18 mouse cellular contexts compared by ENCODE assay signal in genomic region chr4:135054353-135054752, GRCm38 (mm10).
DNase-seq lines count a peak whose midpoint lies in the region; ATAC-seq and TF ChIP-seq lines count a peak whose summit lies in the region.
"Had no signal": no experiment of that assay in that cellular context is flagged by ENCODE, and none has a peak within 500 bp of the region (broad histone marks: within the 10 kb centered on the region; RNA-seq: fewer than 3 reads in every experiment).

No protein-coding gene starts in this region.

- H3K79me2 ChIP-seq in macrophage (ENCODE audit: inconsistent target), result no peaks in the 10 kb centered on the region

- no peak overlapping the region for H3K4me3 ChIP-seq in intestine, embryonic 15.5 days (replicated peaks)
- H3K4me3 ChIP-seq in intestine, embryonic 16.5 days (ENCODE audit: low read length), result no peak overlapping the region
- no peak overlapping the region for H3K4me3 ChIP-seq in midbrain, embryonic 11.5 days (ENCODE audit: low read depth, low read length)
- H3K4me3 ChIP-seq in midbrain, embryonic 13.5 days (replicated peaks), result no peak overlapping the region
- no peak overlapping the region for H3K4me3 ChIP-seq in macrophage (ENCODE audit: inconsistent target)
- no peak overlapping the region for H3K4me3 ChIP-seq in thymus, adult 2 months (ENCODE audit: control insufficient read depth, insufficient read depth, low read length)
- H3K4me3 ChIP-seq: heart, embryonic 15.5 days; hindbrain, embryonic 13.5 days; lung, embryonic 15.5 days; neural tube, embryonic 13.5 days; stomach, embryonic 15.5 days had no signal

- WGBS in intestine, embryonic 15.5 days, result 35% methylated on average over 10 of the region's 10 CpGs
- WGBS in intestine, embryonic 16.5 days, result 45% methylated on average over 10 of the region's 10 CpGs
- WGBS in midbrain, embryonic 11.5 days, result 88% methylated on average over 10 of the region's 10 CpGs
- 88% methylated on average over 10 of the region's 10 CpGs for WGBS in midbrain, embryonic 13.5 days
- 11% methylated on average over 10 of the region's 10 CpGs for WGBS in macrophage (ENCODE audit: missing documents)
- WGBS in thymus, adult 2 months, result 23% methylated on average over 10 of the region's 10 CpGs

- no peak for TF ChIP-seq CTCF in thymus, adult 2 months (IDR thresholded peaks at IDR 0.05; ENCODE audit: borderline replicate concordance, control insufficient read depth, extremely low read depth, insufficient read depth, low read length, poor library complexity)

- H3K9ac ChIP-seq in intestine, embryonic 15.5 days, result no peak overlapping the region
- H3K9ac ChIP-seq in intestine, embryonic 16.5 days (ENCODE audit: low read depth, low read length), result no peak overlapping the region
- H3K9ac ChIP-seq in midbrain, embryonic 11.5 days (ENCODE audit: low read length), result no peak overlapping the region
- no peak overlapping the region for H3K9ac ChIP-seq in midbrain, embryonic 13.5 days (replicated peaks)
- H3K9ac ChIP-seq: heart, embryonic 15.5 days; hindbrain, embryonic 13.5 days; lung, embryonic 15.5 days; neural tube, embryonic 13.5 days; stomach, embryonic 15.5 days had no signal

- DNase-seq in midbrain, embryonic 11.5 days (ENCODE audit: low spot score, missing footprints), result peak; percentile 19
- DNase-seq in kidney, adult 8-10 months, result no peak
- no peak for DNase-seq in ovary, postnatal 10 days (ENCODE audit: low spot score)
- DNase-seq in thymus, adult 2 months, result no peak
- DNase-seq: cerebellum, adult 18-20 months; kidney, adult 2 months; kidney, postnatal 36 days; thymus, postnatal 25 days had no signal

- 0 out of 2 replicates have a peak overlapping the region, but pooled peaks have one; percentile 17 for H3K27ac ChIP-seq in intestine, embryonic 15.5 days
- no peak overlapping the region for H3K27ac ChIP-seq in intestine, embryonic 16.5 days (ENCODE audit: low read length)
- no peak overlapping the region for H3K27ac ChIP-seq in midbrain, embryonic 11.5 days (ENCODE audit: low read depth, low read length)
- H3K27ac ChIP-seq in midbrain, embryonic 13.5 days, result no peak overlapping the region
- peak overlapping the region; percentile 34; the same call in 1 of the 2 replicates for H3K27ac ChIP-seq in macrophage
- no peak overlapping the region for H3K27ac ChIP-seq in thymus, adult 2 months (ENCODE audit: control insufficient read depth, insufficient read depth, low read length)
- H3K27ac ChIP-seq: heart, embryonic 15.5 days; hindbrain, embryonic 13.5 days; lung, embryonic 15.5 days; neural tube, embryonic 13.5 days; stomach, embryonic 15.5 days had no signal

- no peaks in the 10 kb centered on the region for H3K36me3 ChIP-seq in intestine, embryonic 15.5 days
- H3K36me3 ChIP-seq in intestine, embryonic 16.5 days (ENCODE audit: control insufficient read depth, insufficient read depth, low read length), result no peaks in the 10 kb centered on the region
- no peaks in the 10 kb centered on the region for H3K36me3 ChIP-seq in midbrain, embryonic 11.5 days (ENCODE audit: control insufficient read depth, insufficient read depth, low read length)
- no peaks in the 10 kb centered on the region for H3K36me3 ChIP-seq in midbrain, embryonic 13.5 days
- no peaks in the 10 kb centered on the region for H3K36me3 ChIP-seq in macrophage (ENCODE audit: inconsistent target)
- H3K36me3 ChIP-seq in thymus, adult 2 months (ENCODE audit: control insufficient read depth, insufficient read depth, low read length), result no peaks in the 10 kb centered on the region
- H3K36me3 ChIP-seq: heart, embryonic 15.5 days; hindbrain, embryonic 13.5 days; lung, embryonic 15.5 days; neural tube, embryonic 13.5 days; stomach, embryonic 15.5 days had no signal

- no peak for TF ChIP-seq POLR2A in thymus, adult 2 months (IDR thresholded peaks at IDR 0.05; ENCODE audit: control insufficient read depth, extremely low read depth, insufficient read depth, low read length, poor library complexity)

- no peak overlapping the region for H3K4me2 ChIP-seq in intestine, embryonic 15.5 days (replicated peaks)
- no peak overlapping the region for H3K4me2 ChIP-seq in intestine, embryonic 16.5 days (ENCODE audit: low read depth, low read length)
- no peak overlapping the region for H3K4me2 ChIP-seq in midbrain, embryonic 11.5 days
- no peak overlapping the region for H3K4me2 ChIP-seq in midbrain, embryonic 13.5 days (replicated peaks)
- H3K4me2 ChIP-seq: heart, embryonic 15.5 days; hindbrain, embryonic 13.5 days; lung, embryonic 15.5 days; neural tube, embryonic 13.5 days; stomach, embryonic 15.5 days had no signal

- peaks cover 10% of the 10 kb centered on the region; the same call in 1 of the 2 replicates for H3K4me1 ChIP-seq in intestine, embryonic 15.5 days (replicated peaks)
- H3K4me1 ChIP-seq in intestine, embryonic 16.5 days (ENCODE audit: control insufficient read depth, insufficient read depth, low read length), result peaks cover 13% of the 10 kb centered on the region; the same call in 1 of the 2 replicates
- no peaks in the 10 kb centered on the region for H3K4me1 ChIP-seq in midbrain, embryonic 11.5 days (ENCODE audit: control insufficient read depth, insufficient read depth, low read length)
- no peaks in the 10 kb centered on the region for H3K4me1 ChIP-seq in midbrain, embryonic 13.5 days (replicated peaks)
- H3K4me1 ChIP-seq in thymus, adult 2 months (replicated peaks; ENCODE audit: control insufficient read depth, insufficient read depth, low read length), result peaks cover 10% of the 10 kb centered on the region
- H3K4me1 ChIP-seq: heart, embryonic 15.5 days had no signal

- ATAC-seq in intestine, embryonic 15.5 days, result no peak
- ATAC-seq in intestine, embryonic 16.5 days, result no peak
- ATAC-seq in midbrain, embryonic 11.5 days (ENCODE audit: low FRiP score), result no peak
- no peak for ATAC-seq in midbrain, embryonic 13.5 days
- ATAC-seq: forebrain, embryonic 14.5 days had no signal

- no peaks in the 10 kb centered on the region for H3K9me3 ChIP-seq in intestine, embryonic 15.5 days
- H3K9me3 ChIP-seq in intestine, embryonic 16.5 days (ENCODE audit: control insufficient read depth, low read length), result peaks cover 7% of the 10 kb centered on the region; the same call in 1 of the 2 replicates
- no peaks in the 10 kb centered on the region for H3K9me3 ChIP-seq in midbrain, embryonic 11.5 days (ENCODE audit: control insufficient read depth, low read length)
- H3K9me3 ChIP-seq in midbrain, embryonic 13.5 days, result peaks cover 5% of the 10 kb centered on the region; the same call in 1 of the 2 replicates
- H3K9me3 ChIP-seq: heart, embryonic 15.5 days; lung, embryonic 15.5 days; stomach, embryonic 15.5 days had no signal

- H3K27me3 ChIP-seq in intestine, embryonic 15.5 days (replicated peaks), result no peaks in the 10 kb centered on the region
- H3K27me3 ChIP-seq in intestine, embryonic 16.5 days (replicated peaks; ENCODE audit: control insufficient read depth, insufficient read depth, low read length), result no peaks in the 10 kb centered on the region
- H3K27me3 ChIP-seq in midbrain, embryonic 11.5 days (ENCODE audit: control insufficient read depth, insufficient read depth, low read length), result no peaks in the 10 kb centered on the region
- no peaks in the 10 kb centered on the region for H3K27me3 ChIP-seq in midbrain, embryonic 13.5 days
- H3K27me3 ChIP-seq in thymus, adult 2 months (ENCODE audit: control insufficient read depth, insufficient read depth, low read length), result no peaks in the 10 kb centered on the region
- H3K27me3 ChIP-seq: hindbrain, embryonic 13.5 days; lung, embryonic 15.5 days; stomach, embryonic 15.5 days had no signal

Comparison
In these comparisons a context has a peak if more than half of its experiments do, and no peak if none do; other contexts are left out.
1. H3K27ac ChIP-seq: peak in intestine, embryonic 15.5 days (single experiment) and macrophage (single experiment); none in intestine, embryonic 16.5 days (single experiment), midbrain, embryonic 11.5 days (single experiment), midbrain, embryonic 13.5 days (single experiment) and thymus, adult 2 months (single experiment).